Mouse (Mus musculus): ENCODE measurements around the gene Gm36028. TPM values are rescaled to one million over a fixed set of nuclear protein-coding genes. Genes with fewer than 3 reads are reported as not detected.

Gm36028 gene
- polyA plus RNA-seq, 1 experiment: 0.08 TPM

DNA sequence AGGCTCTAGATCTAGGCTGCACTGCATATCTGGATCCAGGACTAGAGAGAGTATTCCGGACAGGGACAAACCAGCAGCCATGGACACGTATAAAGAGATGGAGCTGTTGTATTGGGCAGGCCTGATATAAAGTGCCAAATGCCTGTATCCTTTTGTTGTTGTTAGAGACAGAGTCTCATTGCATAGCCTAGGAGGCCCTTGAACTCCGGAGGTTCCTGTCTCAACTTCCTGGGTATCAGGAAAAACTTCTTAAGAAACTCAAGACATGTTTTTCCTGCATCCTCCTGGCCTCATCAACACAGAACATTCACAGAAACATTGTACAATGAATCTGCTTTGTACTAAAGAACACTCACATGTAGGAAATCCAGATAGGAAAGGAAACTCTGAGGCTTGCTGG is 13.9 kb downstream of the Gm36028 start:
- no peak overlapping the region for H3K4me3 ChIP-seq
- no peaks in the 10 kb centered on the region for H3K36me3 ChIP-seq (ENCODE audit: control insufficient read depth, insufficient read depth)
- no peak overlapping the region for H3ac ChIP-seq (ENCODE audit: control insufficient read depth, insufficient read length)
- no peaks in the 10 kb centered on the region for H3K27me3 ChIP-seq (ENCODE audit: control insufficient read depth, insufficient read depth, insufficient read length)
- TF ChIP-seq USF1 (IDR thresholded peaks at IDR 0.05; ENCODE audit: low read depth) (no peak), CEBPB (IDR thresholded peaks at IDR 0.05; ENCODE audit: insufficient read depth, poor library complexity, severe bottlenecking) (no peak), MAX (IDR thresholded peaks at IDR 0.05; ENCODE audit: low read depth) (no peak), SRF (IDR thresholded peaks at IDR 0.05; ENCODE audit: control insufficient read depth, insufficient read length, low read depth) (no peak), REST (IDR thresholded peaks at IDR 0.05; ENCODE audit: insufficient read depth, insufficient read length) (no peak)
- no peaks in the 10 kb centered on the region for H3K79me2 ChIP-seq (ENCODE audit: control insufficient read depth, insufficient read depth)
- peak overlapping the region; percentile 8 for H3K4me2 ChIP-seq (ENCODE audit: low read depth)

DNA sequence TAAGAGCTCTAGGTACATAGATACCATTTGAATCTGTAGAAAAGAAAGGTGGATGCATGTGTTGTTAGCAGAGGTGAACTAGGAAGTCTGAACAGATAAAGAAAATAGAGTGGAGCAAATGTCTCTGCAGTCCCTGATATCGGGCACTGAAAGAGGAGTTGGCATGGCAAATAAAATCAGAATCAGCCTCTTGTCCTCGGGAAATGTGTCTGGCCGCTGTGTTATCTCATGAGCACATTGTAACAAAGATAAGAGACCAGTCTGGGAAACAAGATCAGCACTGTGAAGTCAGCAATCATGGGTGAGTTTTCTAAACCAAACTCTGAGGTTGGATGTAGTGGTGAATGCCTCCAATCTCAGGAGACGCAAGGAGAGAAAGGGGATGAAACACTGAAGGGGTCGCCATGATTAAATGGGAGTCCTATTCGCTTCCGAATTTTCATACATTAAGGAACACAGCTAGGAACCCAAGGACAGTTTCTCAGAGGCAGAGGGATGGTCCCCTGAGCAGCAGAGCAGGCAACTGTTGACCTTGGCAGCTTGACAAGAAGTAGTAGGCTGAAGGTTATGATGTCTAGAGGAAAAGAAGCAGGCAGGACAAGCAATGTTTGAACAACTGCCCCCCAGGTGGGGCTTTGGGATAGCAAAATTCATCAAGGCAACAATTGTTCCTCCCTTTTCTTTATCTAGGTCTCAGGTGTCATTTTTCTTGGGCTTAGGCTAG is 15.6 kb downstream of the Gm36028 start:
- Histone ChIP-seq H3K27me3 (ENCODE audit: control insufficient read depth, insufficient read depth, insufficient read length) (no peaks in the 10 kb centered on the region), H3K4me3 (no peak overlapping the region), H3K79me2 (ENCODE audit: control insufficient read depth, insufficient read depth) (no peaks in the 10 kb centered on the region), H3K36me3 (ENCODE audit: control insufficient read depth, insufficient read depth) (no peaks in the 10 kb centered on the region), H3K4me2 (ENCODE audit: low read depth) (no peak overlapping the region), H3ac (ENCODE audit: control insufficient read depth, insufficient read length) (no peak overlapping the region)
- TF ChIP-seq TCF3 (IDR thresholded peaks at IDR 0.05; ENCODE audit: insufficient read length, low read depth) (no peak), SRF (IDR thresholded peaks at IDR 0.05; ENCODE audit: control insufficient read depth, insufficient read length, low read depth) (no peak), POLR2A (IDR thresholded peaks at IDR 0.05; ENCODE audit: insufficient read length, low read depth) (no peak), TCF12 (IDR thresholded peaks at IDR 0.05; ENCODE audit: insufficient read depth, poor library complexity, severe bottlenecking) (no peak), POLR2AphosphoS2 (IDR thresholded peaks at IDR 0.05; ENCODE audit: insufficient read length, low read depth) (no peak), E2F4 (IDR thresholded peaks at IDR 0.05; ENCODE audit: insufficient read depth) (no peak), USF1 (IDR thresholded peaks at IDR 0.05; ENCODE audit: low read depth) (no peak), REST (IDR thresholded peaks at IDR 0.05; ENCODE audit: insufficient read depth, insufficient read length) (no peak), CEBPB (IDR thresholded peaks at IDR 0.05; ENCODE audit: insufficient read depth, poor library complexity, severe bottlenecking) (no peak)

- Histone ChIP-seq H3K4me2 (ENCODE audit: low read depth) (no peak overlapping the region), H3K36me3 (ENCODE audit: control insufficient read depth, insufficient read depth) (no peaks in the 10 kb centered on the region), H3K79me2 (ENCODE audit: control insufficient read depth, insufficient read depth) (no peaks in the 10 kb centered on the region), H3ac (ENCODE audit: control insufficient read depth, insufficient read length) (no peak overlapping the region), H3K27me3 (ENCODE audit: control insufficient read depth, insufficient read depth, insufficient read length) (no peaks in the 10 kb centered on the region), H3K4me3 (no peak overlapping the region)
- TF ChIP-seq USF1 (IDR thresholded peaks at IDR 0.05; ENCODE audit: low read depth) (no peak), SRF (IDR thresholded peaks at IDR 0.05; ENCODE audit: control insufficient read depth, insufficient read length, low read depth) (no peak), CEBPB (IDR thresholded peaks at IDR 0.05; ENCODE audit: insufficient read depth, poor library complexity, severe bottlenecking) (peak; percentile 62; the same call in 1 of the 2 replicates)
Observed at GRCm38 (mm10) chr16:37843740-37844139, 17.2 kb downstream of the Gm36028 start.

GRCm38 (mm10) chr16:37842439-37842838 is 18.5 kb downstream of the Gm36028 start:
- Histone ChIP-seq H3ac (ENCODE audit: control insufficient read depth, insufficient read length) (no peak overlapping the region), H3K79me2 (ENCODE audit: control insufficient read depth, insufficient read depth) (no peaks in the 10 kb centered on the region), H3K4me3 (no peak overlapping the region), H3K4me2 (ENCODE audit: low read depth) (no peak overlapping the region), H3K36me3 (ENCODE audit: control insufficient read depth, insufficient read depth) (no peaks in the 10 kb centered on the region), H3K27me3 (ENCODE audit: control insufficient read depth, insufficient read depth, insufficient read length) (no peaks in the 10 kb centered on the region)
- TF ChIP-seq USF1 (IDR thresholded peaks at IDR 0.05; ENCODE audit: low read depth) (no peak), SRF (IDR thresholded peaks at IDR 0.05; ENCODE audit: control insufficient read depth, insufficient read length, low read depth) (no peak), TCF12 (IDR thresholded peaks at IDR 0.05; ENCODE audit: insufficient read depth, poor library complexity, severe bottlenecking) (no peak), CEBPB (IDR thresholded peaks at IDR 0.05; ENCODE audit: insufficient read depth, poor library complexity, severe bottlenecking) (no peak), MYOD1 (IDR thresholded peaks at IDR 0.05; ENCODE audit: control insufficient read depth in 1 of 3, insufficient read length in 2 of 3, low read depth in 2 of 3) (no peak), POLR2AphosphoS2 (IDR thresholded peaks at IDR 0.05; ENCODE audit: insufficient read length, low read depth) (no peak), E2F4 (IDR thresholded peaks at IDR 0.05; ENCODE audit: insufficient read depth) (no peak), REST (IDR thresholded peaks at IDR 0.05; ENCODE audit: insufficient read depth, insufficient read length) (no peak), TCF3 (IDR thresholded peaks at IDR 0.05; ENCODE audit: insufficient read length, low read depth) (no peak), MAX (IDR thresholded peaks at IDR 0.05; ENCODE audit: low read depth) (no peak), MYOG (IDR thresholded peaks at IDR 0.05; ENCODE audit: control insufficient read depth in 1 of 3, insufficient read depth in 1 of 3, insufficient read length in 2 of 3, low read depth in 2 of 3) (no peak), POLR2A (IDR thresholded peaks at IDR 0.05; ENCODE audit: insufficient read length, low read depth) (no peak)

- H3K4me3 ChIP-seq: no peak overlapping the region
- TF ChIP-seq TCF12 (IDR thresholded peaks at IDR 0.05; ENCODE audit: insufficient read depth, poor library complexity, severe bottlenecking): no peak
- TF ChIP-seq POLR2A (IDR thresholded peaks at IDR 0.05; ENCODE audit: insufficient read length, low read depth): no peak
- no peak for TF ChIP-seq MYOG (IDR thresholded peaks at IDR 0.05; ENCODE audit: control insufficient read depth in 1 of 3, insufficient read depth in 1 of 3, insufficient read length in 2 of 3, low read depth in 2 of 3)
- TF ChIP-seq REST (IDR thresholded peaks at IDR 0.05; ENCODE audit: insufficient read depth, insufficient read length): no peak
- no peak for TF ChIP-seq E2F4 (IDR thresholded peaks at IDR 0.05; ENCODE audit: insufficient read depth)
- TF ChIP-seq MYOD1 (IDR thresholded peaks at IDR 0.05; ENCODE audit: control insufficient read depth in 1 of 3, insufficient read length in 2 of 3, low read depth in 2 of 3): no peak
- TF ChIP-seq MAX (IDR thresholded peaks at IDR 0.05; ENCODE audit: low read depth): no peak
- TF ChIP-seq POLR2AphosphoS2 (IDR thresholded peaks at IDR 0.05; ENCODE audit: insufficient read length, low read depth): no peak
- no peak for TF ChIP-seq USF1 (IDR thresholded peaks at IDR 0.05; ENCODE audit: low read depth)
- TF ChIP-seq CEBPB (IDR thresholded peaks at IDR 0.05; ENCODE audit: insufficient read depth, poor library complexity, severe bottlenecking): no peak
- no peak for TF ChIP-seq SRF (IDR thresholded peaks at IDR 0.05; ENCODE audit: control insufficient read depth, insufficient read length, low read depth)
- TF ChIP-seq TCF3 (IDR thresholded peaks at IDR 0.05; ENCODE audit: insufficient read length, low read depth): no peak
- no peaks in the 10 kb centered on the region for H3K79me2 ChIP-seq (ENCODE audit: control insufficient read depth, insufficient read depth)
- H3K4me2 ChIP-seq (ENCODE audit: low read depth): no peak overlapping the region
- no peak overlapping the region for H3ac ChIP-seq (ENCODE audit: control insufficient read depth, insufficient read length)
- H3K36me3 ChIP-seq (ENCODE audit: control insufficient read depth, insufficient read depth): peaks cover 14% of the 10 kb centered on the region
- no peaks in the 10 kb centered on the region for H3K27me3 ChIP-seq (ENCODE audit: control insufficient read depth, insufficient read depth, insufficient read length)
Observed at GRCm38 (mm10) chr16:37837571-37837970, 23.4 kb downstream of the Gm36028 start.
